Mouse (Mus musculus) left cerebral cortex, postnatal 10 days (tissue): ENCODE data around the gene Gm20671. TPM values are rescaled to one million over a fixed set of nuclear protein-coding genes. Genes with fewer than 3 reads are reported as not detected.

Source experiments
- DNase-seq, 2 experiments: peaks; one replicate each; pipeline ENCODE4 v3.0.0; 2021 to 2022; ENCODE audit warnings: low spot score in 2 of 2, mixed read lengths in 1 of 2; ENCODE audit errors: extremely low spot score in 1 of 2
- intact Hi-C: fragments of 180-260 bp; cut with DNase I; formaldehyde crosslinking; loops from one replicate; pipeline ENCODE4 v1.15.1; 2025
- total RNA-seq, 2 experiments: library from RNA; stranded (reverse); gene quantifications; 2 replicates each; pipeline ENCODE4 v1.2.3; 2021

The Gm20671 gene
- total RNA-seq, 2 experiments from 2014 or later: not detected

- intact Hi-C loops: loop anchor here (10.0 kb wide), 1 partner anchor 142 kb away; the partner anchor contains the start of gene Prr14l
- DNase-seq: no peak
Measured at GRCm38 (mm10) chr5:32712221-32713041, 114.5 kb downstream of the Gm20671 start.

GRCm38 (mm10) chr5:32711485-32711884 lies 115.4 kb downstream of the Gm20671 start:
- DNase-seq: no peak
- intact Hi-C loops: loop anchor here (10.0 kb wide), 1 partner anchor 143 kb away; the partner anchor contains the start of gene Prr14l

DNA sequence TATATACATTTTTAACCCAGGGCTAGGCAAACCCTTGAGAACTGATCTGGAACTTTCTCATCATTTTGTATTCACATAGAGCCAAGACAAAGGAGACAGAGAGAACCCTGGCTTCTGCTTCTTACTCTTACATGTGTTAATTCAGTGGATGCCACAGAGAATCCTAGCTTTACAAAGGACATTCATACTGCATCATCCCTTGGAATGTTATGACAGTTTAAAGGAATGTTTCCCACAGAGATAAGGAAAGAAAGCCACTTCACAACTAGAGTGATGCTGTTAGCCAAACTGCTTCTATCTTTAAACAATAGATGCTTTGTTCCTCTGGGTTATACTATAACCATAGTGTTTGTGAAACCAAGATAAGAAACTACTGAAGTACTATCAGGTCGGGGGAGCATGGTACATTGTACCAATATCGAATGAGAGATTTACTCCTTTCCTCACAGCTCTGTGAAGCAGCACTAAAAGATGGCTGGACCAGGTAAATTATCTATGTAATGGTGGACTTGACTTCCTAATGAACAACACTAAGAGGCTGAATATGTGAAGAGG lies 120.6 kb downstream of the Gm20671 start:
- intact Hi-C loops: no loop called here
- DNase-seq: no peak

DNA sequence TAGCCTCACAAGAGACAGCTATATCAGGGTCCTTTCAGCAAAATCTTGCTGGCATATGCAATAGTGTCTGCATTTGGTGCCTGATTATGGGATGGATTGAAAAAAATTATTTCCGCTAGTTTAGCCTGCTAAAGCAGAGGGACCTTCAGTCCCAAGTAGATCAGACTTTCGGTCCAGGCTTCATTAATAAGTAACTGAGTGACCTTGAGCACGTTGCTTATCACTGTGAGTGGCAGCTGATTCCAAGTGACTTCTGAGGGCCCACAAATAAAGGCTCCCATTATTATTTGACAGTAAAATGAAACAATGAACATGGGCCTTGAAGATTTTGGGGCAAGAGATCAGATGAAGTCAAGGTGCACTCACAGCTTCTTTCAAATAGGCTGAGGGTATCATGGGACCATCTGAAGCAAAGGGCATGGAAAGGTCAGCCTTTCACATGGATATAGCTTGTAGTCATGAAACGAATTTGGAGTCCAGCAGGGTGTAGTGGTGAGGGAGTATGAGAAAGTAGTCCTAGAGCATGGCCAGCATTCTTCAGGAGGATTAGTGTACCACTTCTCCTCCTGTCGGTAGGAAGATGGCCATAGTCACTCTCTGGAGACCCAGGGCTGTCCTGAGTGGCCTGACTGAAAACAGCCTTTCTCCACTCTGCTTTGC lies 129.6 kb downstream of the Gm20671 start:
- intact Hi-C loops: no loop called here
- no peak for DNase-seq

GRCm38 (mm10) chr5:32693411-32693810 lies 133.5 kb downstream of the Gm20671 start:
- intact Hi-C loops: no loop called here

More at GRCm38 (mm10) chr5:32693411-32693810, 133.5 kb downstream of the Gm20671 start:
- DNase-seq: no peak

Other genes starting within 250 kb of the Gm20671 start
- 10 to 100 TPM; 14.8 to 17.2 TPM for gene Yes1, start 215.9 kb downstream of the Gm20671 start, total RNA-seq
- 10 to 100 TPM; 46.3 to 50.2 TPM for gene Pisd, start 41.5 kb downstream of the Gm20671 start, total RNA-seq
- gene Prr14l, start 27.1 kb upstream of the Gm20671 start, total RNA-seq: 10 to 100 TPM; 31.8 to 34.6 TPM
- 10 to 100 TPM; 57.2 to 57.9 TPM for gene Depdc5, start 36.6 kb upstream of the Gm20671 start, total RNA-seq
- 1,000 to 10,000 TPM in 1 of 2 experiments, 100 to 1,000 TPM in 1; 996 to 1,031 TPM for gene Ywhah, start 191.7 kb upstream of the Gm20671 start, total RNA-seq